Mouse (Mus musculus) layer of hippocampus, adult 9-10 months (tissue): ENCODE results near the gene Mon2.

ENCODE experiments used
- DNase-seq: peaks from one replicate; pipeline ENCODE4 v3.0.0; 2022; ENCODE audit warnings: low spot score

The Mon2 gene

GRCm38 (mm10) chr10:123076245-123077023 lies at the start of gene Mon2:
Gene Mon2 (minus strand): TSS chr10:123076505.
- DNase-seq = peak; percentile 83

GRCm38 (mm10) chr10:123120666-123121392 lies 44.5 kb upstream of the Mon2 start:
- DNase-seq = no peak

GRCm38 (mm10) chr10:123116861-123117260 lies 40.6 kb upstream of the Mon2 start:
- DNase-seq = no peak

GRCm38 (mm10) chr10:123113466-123113865 lies 37.2 kb upstream of the Mon2 start:
- DNase-seq = no peak

GRCm38 (mm10) chr10:123112787-123113168 lies 36.5 kb upstream of the Mon2 start:
- DNase-seq = no peak

GRCm38 (mm10) chr10:123112056-123112786 lies 35.9 kb upstream of the Mon2 start:
- no peak for DNase-seq

GRCm38 (mm10) chr10:123110548-123110947 lies 34.2 kb upstream of the Mon2 start:
- DNase-seq = no peak

GRCm38 (mm10) chr10:123108527-123108926 lies 32.2 kb upstream of the Mon2 start:
- DNase-seq = no peak

- DNase-seq = no peak
Observed at GRCm38 (mm10) chr10:123108121-123108520, 31.8 kb upstream of the Mon2 start.

GRCm38 (mm10) chr10:123101303-123101702 lies 25.0 kb upstream of the Mon2 start:
- DNase-seq = no peak

- DNase-seq = no peak
Observed at GRCm38 (mm10) chr10:123100584-123100983, 24.3 kb upstream of the Mon2 start.

- DNase-seq = no peak
Observed at GRCm38 (mm10) chr10:123094504-123094903, 18.2 kb upstream of the Mon2 start.

- DNase-seq = no peak
Observed at GRCm38 (mm10) chr10:123092577-123092976, 16.3 kb upstream of the Mon2 start.

- DNase-seq = peak; percentile 49
Observed at GRCm38 (mm10) chr10:123091737-123092136, 15.4 kb upstream of the Mon2 start.

GRCm38 (mm10) chr10:123089425-123089930 lies 13.2 kb upstream of the Mon2 start:
- no peak for DNase-seq

- no peak for DNase-seq
Observed at GRCm38 (mm10) chr10:123086847-123087246, 10.5 kb upstream of the Mon2 start.

- no peak for DNase-seq
Observed at GRCm38 (mm10) chr10:123084900-123085641, 8.8 kb upstream of the Mon2 start.

GRCm38 (mm10) chr10:123084307-123084706 lies 8.0 kb upstream of the Mon2 start:
- DNase-seq = no peak

GRCm38 (mm10) chr10:123075751-123076242 lies 508 bp downstream of the Mon2 start:
- no peak for DNase-seq

GRCm38 (mm10) chr10:123071997-123072396 lies 4.3 kb downstream of the Mon2 start:
- DNase-seq = no peak

GRCm38 (mm10) chr10:123063021-123063420 lies 13.3 kb downstream of the Mon2 start:
- no peak for DNase-seq

- DNase-seq = no peak
Observed at GRCm38 (mm10) chr10:123060831-123061230, 15.5 kb downstream of the Mon2 start.
